Mouse (Mus musculus): ENCODE results near the gene Tnfrsf12a.
A peak's percentile ranks its signal among the peaks of the same experiment; 100 is the strongest.

The Tnfrsf12a gene

GRCm38 (mm10) chr17:23680336-23680735 lies 3.1 kb upstream of the Tnfrsf12a start:
- no peak for DNase-seq (ENCODE audit: low spot score)

- peak; percentile 87 for DNase-seq (ENCODE audit: low spot score)
These were observed 2.0 kb upstream of the Tnfrsf12a start, which contains the start of gene Cldn6 for GRCm38 (mm10) chr17:23679127-23679835. Gene Cldn6 (plus strand): TSS chr17:23679249.

- peak; percentile 46 for DNase-seq (ENCODE audit: low spot score)
These were observed 716 bp downstream of the Tnfrsf12a start for GRCm38 (mm10) chr17:23676473-23677031.

GRCm38 (mm10) chr17:23675564-23676281 lies 1.5 kb downstream of the Tnfrsf12a start:
- peak; percentile 54 for DNase-seq (ENCODE audit: low spot score)

GRCm38 (mm10) chr17:23675127-23675526 lies 2.1 kb downstream of the Tnfrsf12a start:
- DNase-seq (ENCODE audit: low spot score), result no peak

- DNase-seq (ENCODE audit: low spot score), result no peak
These were observed 2.9 kb downstream of the Tnfrsf12a start for GRCm38 (mm10) chr17:23674271-23674952.

GRCm38 (mm10) chr17:23673424-23674073 lies 3.7 kb downstream of the Tnfrsf12a start, which contains the start of the genes Hcfc1r1 and Thoc6:
Gene Hcfc1r1 (plus strand): TSS chr17:23673596.
Gene Thoc6 (minus strand): TSS chr17:23673882.
- DNase-seq (ENCODE audit: low spot score), result peak; percentile 96

- no peak for DNase-seq (ENCODE audit: low spot score)
These were observed 4.5 kb downstream of the Tnfrsf12a start for GRCm38 (mm10) chr17:23672761-23673160.

GRCm38 (mm10) chr17:23671519-23671918 lies 5.7 kb downstream of the Tnfrsf12a start:
- no peak for DNase-seq (ENCODE audit: low spot score)

- DNase-seq (ENCODE audit: low spot score), result no peak
These were observed 6.7 kb downstream of the Tnfrsf12a start for GRCm38 (mm10) chr17:23670516-23671074.

GRCm38 (mm10) chr17:23665511-23665910 lies 11.8 kb downstream of the Tnfrsf12a start:
- DNase-seq (ENCODE audit: low spot score), result no peak

GRCm38 (mm10) chr17:23664556-23665021 lies 12.7 kb downstream of the Tnfrsf12a start:
- no peak for DNase-seq (ENCODE audit: low spot score)

GRCm38 (mm10) chr17:23661526-23661925 lies 15.7 kb downstream of the Tnfrsf12a start:
- DNase-seq (ENCODE audit: low spot score), result no peak

GRCm38 (mm10) chr17:23660876-23661200 lies 16.4 kb downstream of the Tnfrsf12a start:
- DNase-seq (ENCODE audit: low spot score), result no peak

GRCm38 (mm10) chr17:23660117-23660875 lies 17.0 kb downstream of the Tnfrsf12a start, which contains the start of gene Bicdl2:
Gene Bicdl2 (plus strand): TSS chr17:23660506.
- DNase-seq (ENCODE audit: low spot score), result peak; percentile 47

- no peak for DNase-seq (ENCODE audit: low spot score)
These were observed 18.8 kb downstream of the Tnfrsf12a start for GRCm38 (mm10) chr17:23658450-23658849.

GRCm38 (mm10) chr17:23654410-23654809 lies 22.9 kb downstream of the Tnfrsf12a start:
- no peak for DNase-seq (ENCODE audit: low spot score)

- no peak for DNase-seq (ENCODE audit: low spot score)
These were observed 23.3 kb downstream of the Tnfrsf12a start for GRCm38 (mm10) chr17:23654001-23654400.

- no peak for DNase-seq (ENCODE audit: low spot score)
These were observed 23.9 kb downstream of the Tnfrsf12a start for GRCm38 (mm10) chr17:23653324-23653723.

- no peak for DNase-seq (ENCODE audit: low spot score)
These were observed 25.9 kb downstream of the Tnfrsf12a start for GRCm38 (mm10) chr17:23651363-23651762.

- DNase-seq (ENCODE audit: low spot score), result no peak
These were observed 31.4 kb downstream of the Tnfrsf12a start for GRCm38 (mm10) chr17:23645894-23646293.
